Mouse (Mus musculus): ENCODE measurements around the gene Ehd3.

GRCm38 (mm10) chr17:73811566-73811965, 7.6 kb downstream of the Ehd3 start:
- TF ChIP-seq POLR2A (IDR thresholded peaks at IDR 0.05; ENCODE audit: extremely low read depth, insufficient read depth, low read length) (no peak), CTCF (IDR thresholded peaks at IDR 0.05; ENCODE audit: low read depth, low read length) (no peak)

Measured in liver, adult 2 months (tissue).